Mouse (Mus musculus): ENCODE results near the gene Gm10306.

DNA sequence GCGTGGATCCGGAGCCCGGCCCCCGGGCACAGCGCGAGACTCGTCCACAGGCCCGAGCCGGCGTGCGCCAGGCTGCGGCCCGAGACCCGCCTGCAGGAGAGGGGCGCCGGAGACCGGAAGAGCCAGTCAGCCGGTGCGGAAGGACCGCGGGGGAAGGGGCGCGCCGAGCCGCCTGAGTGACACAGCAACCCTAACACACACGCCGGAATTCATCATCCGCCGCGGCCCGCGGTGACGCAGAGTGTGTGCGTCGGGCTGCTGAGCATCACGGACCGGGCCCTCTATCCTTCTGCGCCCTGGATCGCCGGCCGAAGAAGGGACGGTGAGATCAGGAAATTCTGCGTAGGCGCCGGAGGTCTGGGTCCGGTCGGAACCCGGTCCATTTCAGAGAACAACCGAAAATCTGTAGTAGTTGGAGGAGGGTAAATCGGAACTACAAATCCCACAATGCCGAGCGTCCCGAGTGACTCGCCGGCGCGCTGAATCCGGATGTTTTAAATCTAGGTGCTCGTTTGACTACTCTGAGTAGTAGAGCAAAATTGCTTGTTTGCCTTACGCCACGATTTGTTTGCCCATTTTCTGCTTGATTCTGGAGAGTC is 46.8 kb downstream of the Gm10306 start, which contains the start of gene Plaa:
- no peak for TF ChIP-seq TAL1 (IDR thresholded peaks at IDR 0.05; ENCODE audit: low read length)
- TF ChIP-seq GATA1 (IDR thresholded peaks at IDR 0.05; ENCODE audit: low read length) = no peak

Data from erythroblast, embryonic 14.5 days (primary cell).